Mouse (Mus musculus) forebrain, embryonic 10.5 days (tissue): ENCODE data around the gene Avp. TPM values are rescaled to one million over a fixed set of nuclear protein-coding genes. Genes with fewer than 3 reads are reported as not detected.

Source experiments
- microRNA-seq: library from miRNA; unstranded; fragments of <30 nt; microRNA quantifications from one replicate; pipeline ENCODE4, GENCODE M21; 2017
- polyA plus RNA-seq: library from polyadenylated mRNA; unstranded; fragments of >200 nt; fragmentation: Nextera tagmentation; extraction: Ambion mirVana; gene quantifications from 2 replicates; pipeline ENCODE4 v1.2.1, GENCODE M21; 2016

Gene Avp
- polyA plus RNA-seq, 1 experiment from 2014 or later = not detected

Small RNA genes lying within 50 kb of the gene (microRNA-seq; reads per million reads assigned to microRNA genes)
- not detected for gene Gm23876

Other genes with a start within 250 kb of the Avp start
- 36.7 and 41.8 TPM in 2 replicates for gene Cpxm1, start 185.0 kb downstream of the Avp start, polyA plus RNA-seq
- 0.07 TPM in 1 of 2 replicates, not detected in the other for gene Gm28372, start 177.3 kb downstream of the Avp start, polyA plus RNA-seq
- gene 1700020A23Rik, start 177.3 kb downstream of the Avp start, polyA plus RNA-seq = 0.21 and 0.32 TPM in 2 replicates
- not detected in 2 replicates for gene Tmem239, start 176.1 kb downstream of the Avp start, polyA plus RNA-seq
- 110 and 122 TPM in 2 replicates for gene Vps16, start 158.2 kb downstream of the Avp start, polyA plus RNA-seq
- 11.8 and 12.4 TPM in 2 replicates for gene Pced1a, start 157.9 kb downstream of the Avp start, polyA plus RNA-seq
- 89.1 and 90.6 TPM in 2 replicates for gene Ptpra, start 132.3 kb downstream of the Avp start, polyA plus RNA-seq
- 88.5 and 92.8 TPM in 2 replicates for gene Mrps26, start 18.8 kb downstream of the Avp start, polyA plus RNA-seq
- gene Oxt, start 6.4 kb downstream of the Avp start, polyA plus RNA-seq = 0.64 TPM in 1 of 2 replicates, not detected in the other
- gene Fastkd5, start 47.5 kb upstream of the Avp start, polyA plus RNA-seq = 21.4 and 22.7 TPM in 2 replicates
- gene Ubox5, start 47.5 kb upstream of the Avp start, polyA plus RNA-seq = 21.9 and 22.0 TPM in 2 replicates
- gene Lzts3, start 60.2 kb upstream of the Avp start, polyA plus RNA-seq = 3.4 and 3.8 TPM in 2 replicates
- 44.7 and 46.9 TPM in 2 replicates for gene Ddrgk1, start 82.1 kb upstream of the Avp start, polyA plus RNA-seq
- gene Itpa, start 85.1 kb upstream of the Avp start, polyA plus RNA-seq = 154 and 156 TPM in 2 replicates
- 0.64 and 0.71 TPM in 2 replicates for gene Slc4a11, start 115.0 kb upstream of the Avp start, polyA plus RNA-seq